Mouse (Mus musculus) G1E-ER4 (cell line): ENCODE data around the gene Ankrd2. TPM values are rescaled to one million over a fixed set of nuclear protein-coding genes. Genes with fewer than 3 reads are reported as not detected.

ENCODE experiments used
- GATA1 ChIP-seq: IDR thresholded peaks from one replicate; pipeline ENCODE4 v1.8.0; 2012; ENCODE audit warnings: low read length, inconsistent platforms
- polyA plus RNA-seq: library from polyadenylated mRNA; stranded (reverse); fragments of >175 nt; gene quantifications from 2 replicates; pipeline ENCODE4 v1.2.3, GENCODE M21; 2012

Gene Ankrd2
- not detected in 2 replicates for polyA plus RNA-seq

GRCm38 (mm10) chr19:42035456-42036248, at the start of gene Ankrd2:
Gene Ankrd2 (plus strand): TSS chr19:42036000.
- no peak for TF ChIP-seq GATA1

- no peak for TF ChIP-seq GATA1
Observed at GRCm38 (mm10) chr19:41987206-41987605, 48.6 kb upstream of the Ankrd2 start.

GRCm38 (mm10) chr19:41989810-41990209, 46.0 kb upstream of the Ankrd2 start:
- TF ChIP-seq GATA1: no peak

GRCm38 (mm10) chr19:41991926-41992477, 43.8 kb upstream of the Ankrd2 start:
- no peak for TF ChIP-seq GATA1

GRCm38 (mm10) chr19:41992971-41993370, 42.8 kb upstream of the Ankrd2 start:
- TF ChIP-seq GATA1: no peak

GRCm38 (mm10) chr19:41993484-41993883, 42.3 kb upstream of the Ankrd2 start:
- TF ChIP-seq GATA1: no peak

GRCm38 (mm10) chr19:41994023-41994422, 41.8 kb upstream of the Ankrd2 start:
- TF ChIP-seq GATA1: no peak

- TF ChIP-seq GATA1: no peak
Observed at GRCm38 (mm10) chr19:41995483-41995882, 40.3 kb upstream of the Ankrd2 start.

GRCm38 (mm10) chr19:41997090-41997489, 38.7 kb upstream of the Ankrd2 start:
- TF ChIP-seq GATA1: no peak

GRCm38 (mm10) chr19:41998770-41999548, 36.8 kb upstream of the Ankrd2 start:
- TF ChIP-seq GATA1: no peak

- TF ChIP-seq GATA1: no peak
Observed at GRCm38 (mm10) chr19:41999688-42000283, 36.0 kb upstream of the Ankrd2 start.

- no peak for TF ChIP-seq GATA1
Observed at GRCm38 (mm10) chr19:42000446-42000958, 35.3 kb upstream of the Ankrd2 start.

GRCm38 (mm10) chr19:42001253-42001980, 34.4 kb upstream of the Ankrd2 start:
- no peak for TF ChIP-seq GATA1

GRCm38 (mm10) chr19:42004258-42004657, 31.5 kb upstream of the Ankrd2 start:
- TF ChIP-seq GATA1: no peak

- TF ChIP-seq GATA1: no peak
Observed at GRCm38 (mm10) chr19:42005616-42006015, 30.2 kb upstream of the Ankrd2 start.
